16 mouse cellular contexts compared by ENCODE assay signal in genomic region chr12:17591249-17591648, GRCm38 (mm10).
"Had no signal": no experiment of that assay in that cellular context is flagged by ENCODE, and none has a peak within 500 bp of the region (broad histone marks: within the 10 kb centered on the region; RNA-seq: fewer than 3 reads in every experiment).

No protein-coding gene starts in this region.

- H3K36me3 ChIP-seq: neural tube, embryonic 13.5 days; neural tube, embryonic 15.5 days; stomach, embryonic 15.5 days had no signal

- H3K27ac ChIP-seq: neural tube, embryonic 13.5 days; neural tube, embryonic 15.5 days; stomach, embryonic 15.5 days; stomach, postnatal 0 days had no signal

- H3K27me3 ChIP-seq: neural tube, embryonic 13.5 days; neural tube, embryonic 15.5 days; stomach, embryonic 15.5 days had no signal

- DNase-seq: retina, postnatal 1 day; right cerebral cortex, adult 18-20 months; right cerebral cortex, postnatal 14 days; right cerebral cortex, postnatal 25 days; right cerebral cortex, postnatal 4 days; spleen, adult 18-20 months; thymus, adult 18-20 months; thymus, adult 2 months; thymus, postnatal 14 days; thymus, postnatal 25 days; thymus, postnatal 36 days; thymus, postnatal 4 days had no signal

- H3K9me3 ChIP-seq: neural tube, embryonic 13.5 days; neural tube, embryonic 15.5 days; stomach, embryonic 15.5 days had no signal

- H3K9ac ChIP-seq: neural tube, embryonic 13.5 days; neural tube, embryonic 15.5 days; stomach, embryonic 15.5 days had no signal

- H3K4me2 ChIP-seq: neural tube, embryonic 13.5 days; neural tube, embryonic 15.5 days; stomach, embryonic 15.5 days had no signal

- H3K4me1 ChIP-seq: neural tube, embryonic 13.5 days; neural tube, embryonic 15.5 days; stomach, embryonic 15.5 days had no signal

- H3K4me3 ChIP-seq: neural tube, embryonic 13.5 days; neural tube, embryonic 15.5 days; stomach, embryonic 15.5 days had no signal
